Mouse (Mus musculus) heart, embryonic 14.5 days (tissue): ENCODE measurements around the gene Gm10037. TPM values are rescaled to one million over a fixed set of nuclear protein-coding genes. Genes with fewer than 3 reads are reported as not detected.
A peak's percentile ranks its signal among the peaks of the same experiment; 100 is the strongest.
"Not testable (repeated sequence)": the region's sequence is repeated elsewhere in the genome, so short reads cannot be mapped to it uniquely, and the experiment has no call there.

ENCODE experiments used
- ATAC-seq: fragments of 200-750 bp; cut with Nextera tagmentation; 2 replicates; pipeline ENCODE4 v1.8.0; 2017; ENCODE audit warnings: low read depth, moderate TSS enrichment; ENCODE audit not compliant: insufficient number of reproducible peaks, insufficient read depth, low FRiP score
- H3K27ac ChIP-seq, 2 experiments: fragments of 200-500 bp in 1 of 2; fragments of 300-500 bp in 1 of 2; sonication (generic) in 1 of 2; replicated peaks in 1 of 2; 2 replicates each; pipeline ENCODE4 v1.5.1; 2012 to 2014; ENCODE audit warnings: low read depth in 2 of 2, low read length in 2 of 2, control low read depth in 1 of 2, mild to moderate bottlenecking in 1 of 2, mixed read lengths in 1 of 2; ENCODE audit not compliant: control insufficient read depth in 1 of 2, insufficient read depth in 1 of 2
- H3K27me3 ChIP-seq: fragments of 300-500 bp; sonication (generic); 2 replicates; pipeline ENCODE4 v1.6.1; 2014; ENCODE audit warnings: mild to moderate bottlenecking, low read length, control low read depth; ENCODE audit not compliant: control insufficient read depth, insufficient read depth
- H3K36me3 ChIP-seq: fragments of 300-500 bp; sonication (generic); 2 replicates; pipeline ENCODE4 v1.6.1; 2014; ENCODE audit warnings: mild to moderate bottlenecking, control low read depth, low read length, mixed read lengths; ENCODE audit not compliant: control insufficient read depth, insufficient read depth
- H3K4me1 ChIP-seq, 2 experiments: fragments of 200-500 bp in 1 of 2; fragments of 300-500 bp in 1 of 2; sonication (generic) in 1 of 2; 2 replicates each; pipeline ENCODE4 v1.6.1; 2012 to 2014; ENCODE audit warnings: low read length in 2 of 2, control low read depth in 1 of 2, mixed read lengths in 1 of 2; ENCODE audit not compliant: control insufficient read depth in 2 of 2, insufficient read depth in 2 of 2
- H3K4me2 ChIP-seq: fragments of 300-500 bp; sonication (generic); 2 replicates; pipeline ENCODE4 v1.6.1; 2014; ENCODE audit warnings: mild to moderate bottlenecking, low read length
- H3K4me3 ChIP-seq, 2 experiments: fragments of 200-500 bp in 1 of 2; fragments of 300-500 bp in 1 of 2; sonication (generic) in 1 of 2; 2 replicates each; pipeline ENCODE4 v1.5.1; 2012 to 2014; ENCODE audit warnings: low read length in 2 of 2, mild to moderate bottlenecking in 2 of 2, control low read depth in 1 of 2, low read depth in 1 of 2, moderate library complexity in 1 of 2; ENCODE audit not compliant: control insufficient read depth in 1 of 2, insufficient read depth in 1 of 2
- H3K9ac ChIP-seq: fragments of 300-500 bp; sonication (generic); 2 replicates; pipeline ENCODE4 v1.6.1; 2014; ENCODE audit warnings: mild to moderate bottlenecking, low read length
- H3K9me3 ChIP-seq: fragments of 300-500 bp; sonication (generic); 2 replicates; pipeline ENCODE4 v1.6.1; 2016; ENCODE audit warnings: low read length, control low read depth; ENCODE audit not compliant: control insufficient read depth
- WGBS: fragments of 180-500 bp; shearing (Covaris S2); extraction: QIAGEN DNeasy Blood & Tissue Kit; methylation state at CpG from one replicate; pipeline ENCODE4 v1.1.7; 2014; 5-methylcytosine and 5-hydroxymethylcytosine counted together
- polyA plus RNA-seq: library from polyadenylated mRNA; unstranded; fragments of >200 nt; fragmentation: Nextera tagmentation; extraction: Ambion mirVana; gene quantifications from 2 replicates; pipeline ENCODE4 v1.2.1, GENCODE M21; 2014

Gene Gm10037
- polyA plus RNA-seq, 1 experiment from 2014 or later = 2.1 TPM

DNA sequence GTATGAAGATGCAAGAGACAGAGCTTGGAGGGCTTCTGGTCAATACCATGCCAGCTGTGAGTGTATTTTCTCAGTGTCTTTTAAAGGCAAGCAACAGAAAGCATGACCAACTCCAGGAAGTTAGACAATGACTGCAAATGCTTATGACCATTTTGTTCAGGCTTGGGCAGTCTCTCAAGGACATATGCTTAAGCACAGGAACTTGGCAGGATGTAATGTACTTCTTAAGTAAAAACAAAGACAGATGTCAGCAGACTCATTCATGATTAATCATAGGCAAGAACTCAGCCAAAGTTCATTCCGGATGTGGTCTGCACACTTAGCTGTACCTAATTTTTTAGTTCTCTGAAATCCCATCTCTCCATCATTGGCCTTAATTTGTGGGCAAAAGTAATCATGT, 12.3 kb upstream of the Gm10037 start:
- Histone ChIP-seq H3K4me1 (no peaks in the 10 kb centered on the region; a peak in 1 of 4 replicates), H3K4me2 (no peak overlapping the region), H3K27ac (no peak overlapping the region), H3K9me3 (no peaks in the 10 kb centered on the region; the same call in 1 of the 2 replicates), H3K27me3 (no peaks in the 10 kb centered on the region), H3K4me3 (no peak overlapping the region), H3K9ac (no peak overlapping the region), H3K36me3 (peaks cover 8% of the 10 kb centered on the region; the same call in 1 of the 2 replicates)
- WGBS = 84% methylated on average over 1 of the region's 1 CpGs
- ATAC-seq = no peak

DNA sequence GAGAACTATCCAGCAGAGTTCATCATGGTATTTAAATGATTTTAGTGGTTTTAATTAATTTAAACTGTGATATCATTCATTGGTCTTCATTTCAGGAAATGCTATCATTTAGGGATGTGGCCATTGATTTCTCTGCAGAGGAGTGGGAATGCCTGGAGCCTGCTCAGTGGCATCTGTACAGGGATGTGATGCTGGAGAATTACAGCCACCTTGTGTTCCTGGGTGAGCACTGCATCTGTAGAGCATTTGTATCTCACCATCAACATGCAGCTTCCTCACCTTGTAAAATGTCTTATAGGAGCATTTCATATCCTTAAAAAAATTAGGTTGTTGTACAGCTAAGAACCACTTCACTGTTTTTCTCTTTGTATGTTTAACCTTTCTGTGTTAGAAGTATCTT, 2.2 kb downstream of the Gm10037 start:
- H3K36me3 ChIP-seq, H3K4me1 ChIP-seq, ATAC-seq, H3K27ac ChIP-seq, H3K9ac ChIP-seq, H3K27me3 ChIP-seq, H3K4me3 ChIP-seq, H3K4me2 ChIP-seq, H3K9me3 ChIP-seq: not testable (repeated sequence)

DNA sequence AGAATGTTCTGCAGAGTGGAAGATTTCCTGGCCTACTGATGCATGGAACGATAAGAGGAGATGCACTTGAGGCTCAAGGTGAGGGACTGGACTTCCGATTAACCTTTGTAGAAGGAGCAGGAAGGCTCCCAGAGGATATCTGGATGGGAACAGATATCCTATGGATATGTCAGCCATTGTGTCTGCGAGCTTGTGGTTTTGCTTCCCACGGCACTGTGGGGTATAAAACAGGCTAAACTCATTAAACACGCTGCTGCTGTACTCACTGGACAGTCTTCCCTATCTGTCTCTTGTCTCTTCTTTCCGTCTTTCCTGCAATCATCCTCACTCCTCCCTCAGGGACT, 12.8 kb downstream of the Gm10037 start:
- no peak overlapping the region for H3K27ac ChIP-seq
- peak overlapping the region; percentile 17; the same call in 1 of the 2 replicates for H3K9ac ChIP-seq
- H3K27me3 ChIP-seq = no peaks in the 10 kb centered on the region
- no peaks in the 10 kb centered on the region for H3K9me3 ChIP-seq
- WGBS = 39% methylated on average over 6 of the region's 6 CpGs
- peak overlapping the region; percentile 19 to 41; a peak in 3 of 4 replicates for H3K4me3 ChIP-seq
- H3K4me2 ChIP-seq = peak overlapping the region; percentile 68
- H3K4me1 ChIP-seq = no peaks in the 10 kb centered on the region; a peak in 1 of 4 replicates
- H3K36me3 ChIP-seq = no peaks in the 10 kb centered on the region
- no peak for ATAC-seq

DNA sequence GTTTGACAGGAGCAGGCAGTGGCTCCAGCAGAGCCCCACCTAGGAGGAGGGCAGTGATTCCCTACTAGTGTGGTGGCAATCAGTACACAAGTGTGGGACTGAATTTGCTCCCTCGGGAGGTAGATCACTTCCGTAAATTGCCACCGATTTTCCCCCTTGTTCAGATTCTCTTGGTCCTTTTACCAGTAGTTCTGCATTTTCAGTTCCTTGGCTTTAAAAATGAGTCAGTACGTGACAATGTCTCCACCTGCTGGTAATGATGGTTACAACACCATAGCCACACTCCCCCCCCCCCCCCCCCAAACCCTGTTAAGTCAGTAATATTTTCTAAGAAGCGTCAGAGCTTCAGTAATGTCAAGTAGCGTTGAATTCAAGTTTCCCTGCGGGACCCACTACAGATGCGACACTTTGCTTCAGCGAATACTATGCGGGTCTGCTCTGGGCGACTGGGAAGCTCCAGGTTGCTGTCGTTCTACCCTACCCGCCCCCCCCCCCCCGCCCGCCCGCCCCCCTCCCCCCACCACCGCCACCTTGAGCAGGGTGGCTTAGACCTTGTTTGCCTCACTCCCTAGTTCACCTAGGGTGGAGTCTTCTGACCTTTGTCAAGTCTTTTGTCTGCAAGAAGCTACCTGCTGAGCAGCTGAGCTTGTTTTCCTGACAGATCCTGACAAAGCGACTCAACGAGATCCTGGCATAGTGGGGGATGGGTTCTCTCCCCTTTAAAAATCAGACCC, 13.4 kb downstream of the Gm10037 start:
- H3K9me3 ChIP-seq = no peaks in the 10 kb centered on the region
- peak overlapping the region; percentile 41 to 56 for H3K4me3 ChIP-seq
- no peaks in the 10 kb centered on the region; a peak in 1 of 4 replicates for H3K4me1 ChIP-seq
- peak overlapping the region; percentile 68 for H3K4me2 ChIP-seq
- H3K36me3 ChIP-seq = no peaks in the 10 kb centered on the region
- H3K27ac ChIP-seq = no peak overlapping the region
- no peak for ATAC-seq
- H3K9ac ChIP-seq = peak overlapping the region; percentile 65
- H3K27me3 ChIP-seq = no peaks in the 10 kb centered on the region
- 1% methylated on average over 12 of the region's 19 CpGs for WGBS

DNA sequence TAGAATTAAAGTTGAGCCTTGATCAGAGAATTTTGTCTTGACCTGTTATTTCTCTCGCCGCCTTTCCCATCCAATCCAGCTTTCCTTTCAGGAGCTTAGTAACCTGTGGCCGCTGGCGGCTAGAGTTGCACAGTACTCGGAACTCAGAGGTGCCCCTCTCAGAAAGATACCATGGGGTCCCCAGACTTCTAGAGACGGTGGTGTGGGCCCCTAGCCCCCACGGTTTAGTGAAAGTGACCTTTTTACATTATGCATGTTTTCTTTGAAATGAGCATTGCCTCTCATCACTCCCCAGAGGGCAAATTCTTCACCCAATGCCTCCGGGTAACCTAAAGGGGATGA, 13.9 kb downstream of the Gm10037 start:
- H3K36me3 ChIP-seq = no peaks in the 10 kb centered on the region
- H3K27ac ChIP-seq = no peak overlapping the region
- peak overlapping the region; percentile 68 for H3K4me2 ChIP-seq
- H3K27me3 ChIP-seq = no peaks in the 10 kb centered on the region
- 14% methylated on average over 8 of the region's 8 CpGs for WGBS
- ATAC-seq = no peak
- peak overlapping the region; percentile 41 to 56 for H3K4me3 ChIP-seq
- peak overlapping the region; percentile 65 for H3K9ac ChIP-seq
- H3K4me1 ChIP-seq = no peaks in the 10 kb centered on the region; a peak in 1 of 4 replicates
- no peaks in the 10 kb centered on the region for H3K9me3 ChIP-seq

DNA sequence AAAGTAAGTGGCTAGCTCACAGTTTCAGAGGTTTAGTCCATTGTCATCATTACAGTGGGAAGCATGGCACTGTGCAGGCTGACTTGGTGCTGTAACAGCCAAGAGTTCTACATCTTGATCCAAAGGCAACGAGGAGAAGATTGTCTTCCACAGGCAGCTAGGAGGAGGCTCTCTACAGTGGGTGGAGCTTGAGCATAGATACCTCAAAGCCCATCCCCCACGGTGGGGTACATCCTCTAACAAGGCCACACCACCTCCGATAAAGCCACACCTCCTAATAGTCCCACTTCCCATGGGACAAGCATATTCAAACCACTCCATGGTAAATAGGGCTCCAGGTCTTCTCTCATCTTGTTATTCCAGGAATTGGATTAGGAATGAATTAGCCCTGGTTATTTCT, 19.5 kb downstream of the Gm10037 start:
- H3K4me1 ChIP-seq = no peaks in the 10 kb centered on the region
- H3K36me3 ChIP-seq = no peaks in the 10 kb centered on the region
- no peak overlapping the region for H3K9ac ChIP-seq
- no peak overlapping the region for H3K4me3 ChIP-seq
- WGBS = 62% methylated on average over 3 of the region's 3 CpGs
- H3K4me2 ChIP-seq = no peak overlapping the region
- H3K9me3 ChIP-seq = no peaks in the 10 kb centered on the region
- H3K27ac ChIP-seq = no peak overlapping the region
- ATAC-seq = no peak
- H3K27me3 ChIP-seq = no peaks in the 10 kb centered on the region

DNA sequence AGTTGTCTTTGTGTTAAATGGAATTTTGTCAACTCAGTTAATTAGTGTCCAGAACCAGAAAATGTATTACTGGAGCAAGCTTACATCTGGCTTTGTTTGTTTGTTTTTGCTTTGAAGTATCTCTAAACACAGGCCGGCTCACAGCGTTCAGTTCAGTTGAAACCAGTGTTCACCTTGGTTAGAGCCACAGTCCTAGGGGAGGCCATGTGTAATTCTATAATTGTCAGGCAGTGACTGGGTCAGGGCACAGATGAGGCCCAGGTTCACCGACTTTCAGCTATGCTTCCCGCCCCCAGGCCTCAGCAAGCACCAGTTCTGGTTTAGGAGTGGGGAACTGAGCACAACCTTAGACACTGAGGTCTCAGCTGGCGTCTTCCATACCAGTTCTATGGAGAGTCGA, 22.2 kb downstream of the Gm10037 start:
- no peaks in the 10 kb centered on the region for H3K4me1 ChIP-seq
- 77% methylated on average over 6 of the region's 6 CpGs for WGBS
- H3K4me3 ChIP-seq = no peak overlapping the region
- H3K36me3 ChIP-seq = no peaks in the 10 kb centered on the region
- no peaks in the 10 kb centered on the region for H3K9me3 ChIP-seq
- no peak overlapping the region for H3K9ac ChIP-seq
- H3K27me3 ChIP-seq = no peaks in the 10 kb centered on the region
- H3K27ac ChIP-seq = no peak overlapping the region
- no peak overlapping the region for H3K4me2 ChIP-seq
- no peak for ATAC-seq

DNA sequence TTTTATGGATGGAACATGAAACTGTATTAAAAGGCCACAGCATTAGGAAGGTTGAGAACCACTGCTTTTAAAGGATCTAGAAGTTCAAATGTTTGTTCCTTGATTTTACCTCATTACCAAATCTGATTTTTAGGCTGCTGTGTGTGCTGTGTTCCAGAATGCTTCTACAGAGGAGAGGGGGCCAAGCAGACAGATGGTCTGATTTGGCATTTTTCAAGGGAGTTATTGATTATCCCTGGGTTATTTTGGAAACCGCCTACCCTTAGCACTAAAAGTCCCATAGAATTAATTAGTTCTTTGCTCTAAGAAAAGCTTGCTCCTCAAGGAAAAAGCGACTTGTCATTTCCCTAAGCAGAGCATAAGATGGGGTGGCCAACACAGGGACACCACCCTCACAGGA, 23.1 kb downstream of the Gm10037 start:
- Histone ChIP-seq H3K9ac (no peak overlapping the region), H3K27ac (no peak overlapping the region), H3K9me3 (no peaks in the 10 kb centered on the region), H3K4me2 (no peak overlapping the region), H3K4me1 (no peaks in the 10 kb centered on the region), H3K36me3 (no peaks in the 10 kb centered on the region), H3K27me3 (no peaks in the 10 kb centered on the region), H3K4me3 (no peak overlapping the region)
- no peak for ATAC-seq
- WGBS = 75% methylated on average over 2 of the region's 2 CpGs
